Mouse (Mus musculus) gastrocnemius, adult 2 months (tissue): ENCODE measurements around the gene Smoc1. TPM values are rescaled to one million over a fixed set of nuclear protein-coding genes. Genes with fewer than 3 reads are reported as not detected.

Source experiments
- DNase-seq: peaks from one replicate; pipeline ENCODE4 v3.0.0; 2022
- H3K27ac ChIP-seq: fragments of 200-600 bp; 2 replicates; pipeline ENCODE4 v1.8.1; 2022; ENCODE audit warnings: mild to moderate bottlenecking
- H3K4me3 ChIP-seq: fragments of 200-600 bp; 2 replicates; pipeline ENCODE4 v1.8.1; 2022; ENCODE audit warnings: mild to moderate bottlenecking, moderate library complexity
- CTCF ChIP-seq: fragments of 200-600 bp; IDR thresholded peaks from 2 replicates; pipeline ENCODE4 v1.8.1; 2022; ENCODE audit warnings: antibody characterized with exemption, mild to moderate bottlenecking, moderate library complexity
- intact Hi-C: fragments of 180-260 bp; cut with DNase I; formaldehyde crosslinking; loops from one replicate; pipeline ENCODE4 v1.15.1; 2025
- long read RNA-seq, 2 experiments: library from polyadenylated mRNA; stranded (forward); transcript quantifications; one replicate each; pipeline ENCODE4 v2.0.0; 2021
- total RNA-seq, 2 experiments: library from RNA; stranded (reverse); gene quantifications; 2 replicates each; pipeline ENCODE4 v1.2.3; 2021

The Smoc1 gene
- total RNA-seq = under 1 TPM; 0.61 to 0.98 TPM
- long read RNA-seq, experiment 1 = 0 reads
- long read RNA-seq, experiment 2 = 0 reads

GRCm38 (mm10) chr12:81026277-81026994 is at the start of gene Smoc1:
TSS of gene Smoc1 (plus strand) at chr12:81026808.
- Histone ChIP-seq H3K27ac (peak within 1 kb of the TSS; percentile 58), H3K4me3 (peak within 1 kb of the TSS; percentile 75)
- peak; percentile 64 for DNase-seq
- no peak for TF ChIP-seq CTCF
- intact Hi-C loops = no loop called here

GRCm38 (mm10) chr12:80982326-80982725 is 44.3 kb upstream of the Smoc1 start:
- Histone ChIP-seq H3K4me3 (no peak overlapping the region), H3K27ac (no peak overlapping the region)
- TF ChIP-seq CTCF = peak; percentile 98
- intact Hi-C loops = loop anchor here (1.0 to 5.0 kb wide), 2 partner anchors 200 to 420 kb away; no protein-coding TSS in a partner anchor
- peak; percentile 51 for DNase-seq

- Histone ChIP-seq H3K27ac (no peak overlapping the region), H3K4me3 (no peak overlapping the region)
- intact Hi-C loops = loop anchor here (5.0 kb wide), 1 partner anchor 419 kb away; no protein-coding TSS in a partner anchor
- no peak for DNase-seq
- no peak for TF ChIP-seq CTCF
Measured at GRCm38 (mm10) chr12:80983695-80984094, 42.9 kb upstream of the Smoc1 start.

- Histone ChIP-seq H3K27ac (no peak overlapping the region), H3K4me3 (no peak overlapping the region)
- no peak for TF ChIP-seq CTCF
- no peak for DNase-seq
- intact Hi-C loops = no loop called here
Measured at GRCm38 (mm10) chr12:80986628-80987027, 40.0 kb upstream of the Smoc1 start.

- TF ChIP-seq CTCF = no peak
- no peak overlapping the region for H3K27ac ChIP-seq
- no peak overlapping the region for H3K4me3 ChIP-seq
- DNase-seq = no peak
- intact Hi-C loops = no loop called here
Measured at GRCm38 (mm10) chr12:80988286-80988685, 38.3 kb upstream of the Smoc1 start.

- DNase-seq = no peak
- TF ChIP-seq CTCF = no peak
- Histone ChIP-seq H3K4me3 (no peak overlapping the region), H3K27ac (no peak overlapping the region)
- intact Hi-C loops = no loop called here
Measured at GRCm38 (mm10) chr12:80990901-80991445, 35.6 kb upstream of the Smoc1 start.

GRCm38 (mm10) chr12:80991806-80992205 is 34.8 kb upstream of the Smoc1 start:
- Histone ChIP-seq H3K4me3 (no peak overlapping the region), H3K27ac (no peak overlapping the region)
- DNase-seq = no peak
- no peak for TF ChIP-seq CTCF
- intact Hi-C loops = no loop called here

- no peak overlapping the region for H3K4me3 ChIP-seq
- DNase-seq = no peak
- TF ChIP-seq CTCF = no peak
- H3K27ac ChIP-seq = no peak overlapping the region
- intact Hi-C loops = no loop called here
Measured at GRCm38 (mm10) chr12:80992540-80993122, 34.0 kb upstream of the Smoc1 start.

GRCm38 (mm10) chr12:80993773-80994172 is 32.8 kb upstream of the Smoc1 start:
- H3K4me3 ChIP-seq = no peak overlapping the region
- DNase-seq = no peak
- H3K27ac ChIP-seq = no peak overlapping the region
- no peak for TF ChIP-seq CTCF
- intact Hi-C loops = no loop called here

- H3K27ac ChIP-seq = no peak overlapping the region
- no peak overlapping the region for H3K4me3 ChIP-seq
- intact Hi-C loops = no loop called here
- no peak for TF ChIP-seq CTCF
- no peak for DNase-seq
Measured at GRCm38 (mm10) chr12:80995326-80995725, 31.3 kb upstream of the Smoc1 start.

- Histone ChIP-seq H3K27ac (no peak overlapping the region), H3K4me3 (no peak overlapping the region)
- intact Hi-C loops = no loop called here
- no peak for TF ChIP-seq CTCF
- no peak for DNase-seq
Measured at GRCm38 (mm10) chr12:80997652-80998051, 29.0 kb upstream of the Smoc1 start.

GRCm38 (mm10) chr12:80998528-80999221 is 27.9 kb upstream of the Smoc1 start:
- DNase-seq = no peak
- intact Hi-C loops = no loop called here
- no peak overlapping the region for H3K4me3 ChIP-seq
- H3K27ac ChIP-seq = no peak overlapping the region
- no peak for TF ChIP-seq CTCF

- no peak for DNase-seq
- no peak overlapping the region for H3K4me3 ChIP-seq
- intact Hi-C loops = no loop called here
- no peak overlapping the region for H3K27ac ChIP-seq
- no peak for TF ChIP-seq CTCF
Measured at GRCm38 (mm10) chr12:81000924-81001323, 25.7 kb upstream of the Smoc1 start.
